Mouse (Mus musculus): ENCODE data around the gene Nuak2. TPM values are rescaled to one million over a fixed set of nuclear protein-coding genes. Genes with fewer than 3 reads are reported as not detected.

Nuak2 gene
- polyA plus RNA-seq, 1 experiment from 2014 or later: 4.2 TPM

DNA sequence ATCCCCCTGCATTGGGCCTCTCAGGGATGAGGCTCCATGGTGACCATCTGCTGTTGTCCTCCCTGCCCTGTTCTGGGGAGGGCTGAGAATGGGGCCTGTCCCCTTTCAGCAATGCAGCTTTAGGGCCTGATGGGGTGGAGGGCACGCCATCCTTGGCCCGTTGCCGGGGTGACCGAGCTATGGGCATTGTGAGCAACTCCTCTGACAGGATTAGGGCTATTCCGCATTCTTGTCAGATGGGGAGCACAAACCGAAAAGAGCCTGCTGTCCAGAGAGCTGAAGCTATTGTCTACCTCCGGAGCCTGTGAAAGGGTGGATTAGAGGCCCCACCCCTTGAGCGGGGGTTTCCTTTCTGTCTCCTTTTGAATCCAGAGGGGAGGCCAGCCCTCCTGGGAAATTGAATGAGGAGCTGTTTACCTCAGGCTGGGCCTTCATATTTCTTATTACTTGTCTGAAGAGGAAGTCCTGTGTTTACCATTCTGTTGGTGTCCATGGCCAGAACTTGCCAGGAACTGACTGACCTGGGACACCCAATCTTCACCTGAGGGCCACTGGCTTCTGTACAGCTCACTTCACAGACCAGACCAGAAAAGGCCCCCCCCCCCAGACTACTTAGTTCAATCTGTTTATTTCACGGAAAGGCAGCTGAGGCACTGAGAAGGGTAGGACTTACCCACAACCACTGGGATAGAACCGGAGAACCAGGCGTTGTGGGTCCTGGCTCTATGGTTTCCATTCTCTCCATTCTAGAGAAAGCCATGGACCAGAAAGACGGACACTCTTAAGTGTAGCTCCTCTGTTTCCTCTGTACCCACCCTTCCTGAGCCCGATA is 7.0 kb downstream of the Nuak2 start:
- H3K9ac ChIP-seq (replicated peaks; ENCODE audit: low read depth, low read length): peak overlapping the region; percentile 3; the same call in 1 of the 2 replicates

DNA sequence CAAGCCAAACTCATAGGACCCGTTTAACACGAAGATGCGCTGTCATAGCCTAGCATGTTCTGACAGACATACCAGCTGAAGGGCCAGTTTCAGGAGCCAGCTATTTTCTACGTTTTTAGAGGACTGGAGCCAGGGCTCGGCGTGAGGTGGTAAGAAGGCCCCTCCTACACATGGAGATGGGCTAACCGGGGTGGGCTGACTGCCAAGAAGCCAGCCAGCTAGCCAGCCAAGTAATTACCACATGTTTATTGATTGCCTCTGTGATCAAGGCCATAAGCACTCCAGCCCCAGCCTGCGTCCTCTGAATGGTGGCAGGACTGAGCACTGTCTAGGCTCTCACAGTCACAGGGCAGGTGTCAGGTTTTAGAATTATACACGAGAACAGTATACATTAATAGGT is 10.9 kb downstream of the Nuak2 start:
- no peak overlapping the region for H3K4me3 ChIP-seq (ENCODE audit: low read depth, low read length)
- ATAC-seq (ENCODE audit: insufficient number of reproducible peaks, insufficient read depth, low FRiP score, low read depth): no peak
- H3K36me3 ChIP-seq (ENCODE audit: control insufficient read depth, insufficient read depth, low read length): no peaks in the 10 kb centered on the region
- H3K9me3 ChIP-seq (ENCODE audit: control insufficient read depth, low read depth, low read length): no peaks in the 10 kb centered on the region
- 52% methylated on average over 9 of the region's 9 CpGs for WGBS
- H3K27ac ChIP-seq (ENCODE audit: low read length): no peak overlapping the region
- H3K27me3 ChIP-seq (ENCODE audit: control insufficient read depth, insufficient read depth, low read length): no peaks in the 10 kb centered on the region
- H3K4me2 ChIP-seq (replicated peaks; ENCODE audit: low read depth, low read length): no peak overlapping the region
- H3K4me1 ChIP-seq (ENCODE audit: control insufficient read depth, insufficient read depth, low read length): peaks cover 10% of the 10 kb centered on the region; the same call in 1 of the 2 replicates
- no peak overlapping the region for H3K9ac ChIP-seq (replicated peaks; ENCODE audit: low read depth, low read length)

More for the DNA sequence above, 7.0 kb downstream of the Nuak2 start:
- peaks cover 10% of the 10 kb centered on the region for H3K4me1 ChIP-seq (ENCODE audit: control insufficient read depth, insufficient read depth, low read length)
- no peaks in the 10 kb centered on the region for H3K9me3 ChIP-seq (ENCODE audit: control insufficient read depth, low read depth, low read length)
- H3K27me3 ChIP-seq (ENCODE audit: control insufficient read depth, insufficient read depth, low read length): no peaks in the 10 kb centered on the region
- H3K36me3 ChIP-seq (ENCODE audit: control insufficient read depth, insufficient read depth, low read length): no peaks in the 10 kb centered on the region
- ATAC-seq (ENCODE audit: insufficient number of reproducible peaks, insufficient read depth, low FRiP score, low read depth): peak; percentile 47; the same call in 1 of the 2 replicates
- H3K27ac ChIP-seq (ENCODE audit: low read length): peak overlapping the region; percentile 29; the same call in 1 of the 2 replicates
- no peak overlapping the region for H3K4me3 ChIP-seq (ENCODE audit: low read depth, low read length)
- H3K4me2 ChIP-seq (replicated peaks; ENCODE audit: low read depth, low read length): no peak overlapping the region
- 33% methylated on average over 13 of the region's 13 CpGs for WGBS

DNA sequence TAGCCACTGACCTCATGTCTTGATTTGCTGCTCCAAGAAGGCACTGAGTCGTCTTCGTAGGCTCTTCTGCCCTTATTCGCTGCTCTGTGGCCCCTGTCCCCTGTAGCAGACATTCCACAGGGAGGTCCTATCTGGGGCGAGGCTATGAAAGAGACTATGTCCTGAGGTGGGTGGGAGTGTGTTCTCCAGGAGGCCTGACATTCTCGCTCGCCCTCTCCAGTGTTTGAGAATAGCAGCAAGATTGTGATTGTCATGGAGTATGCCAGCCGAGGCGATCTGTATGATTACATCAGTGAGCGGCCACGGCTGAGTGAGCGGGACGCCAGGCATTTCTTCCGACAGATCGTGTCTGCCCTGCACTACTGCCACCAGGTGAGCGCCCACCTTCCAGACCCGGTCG is 11.6 kb downstream of the Nuak2 start:
- no peak overlapping the region for H3K9ac ChIP-seq (replicated peaks; ENCODE audit: low read depth, low read length)
- no peak overlapping the region for H3K4me3 ChIP-seq (ENCODE audit: low read depth, low read length)
- H3K27ac ChIP-seq (ENCODE audit: low read length): no peak overlapping the region
- no peaks in the 10 kb centered on the region for H3K36me3 ChIP-seq (ENCODE audit: control insufficient read depth, insufficient read depth, low read length)
- no peak for ATAC-seq (ENCODE audit: insufficient number of reproducible peaks, insufficient read depth, low FRiP score, low read depth)
- peaks cover 8% of the 10 kb centered on the region; the same call in 1 of the 2 replicates for H3K4me1 ChIP-seq (ENCODE audit: control insufficient read depth, insufficient read depth, low read length)
- no peak overlapping the region for H3K4me2 ChIP-seq (replicated peaks; ENCODE audit: low read depth, low read length)
- H3K27me3 ChIP-seq (ENCODE audit: control insufficient read depth, insufficient read depth, low read length): no peaks in the 10 kb centered on the region
- no peaks in the 10 kb centered on the region for H3K9me3 ChIP-seq (ENCODE audit: control insufficient read depth, low read depth, low read length)
- WGBS: 78% methylated on average over 17 of the region's 17 CpGs

DNA sequence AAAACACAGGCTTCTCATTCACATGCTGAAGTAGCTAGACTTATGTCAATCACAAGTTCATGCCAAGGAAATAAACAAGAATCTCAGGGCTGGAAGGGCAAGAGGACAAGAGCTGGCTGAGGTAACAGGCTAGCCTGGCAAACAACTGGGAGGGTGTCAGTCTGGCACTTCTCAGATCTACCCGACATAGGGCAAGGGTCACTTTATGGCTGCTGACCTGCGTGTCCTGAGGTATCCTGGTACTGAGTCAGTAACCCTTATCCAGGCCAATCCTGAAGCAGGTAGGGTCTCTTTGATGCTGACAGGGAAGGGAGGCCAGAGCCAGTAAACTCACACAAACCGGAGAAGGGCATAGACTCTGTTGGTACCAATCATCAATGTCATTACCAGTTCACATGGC is 12.6 kb downstream of the Nuak2 start:
- WGBS: 67% methylated on average over 3 of the region's 3 CpGs
- H3K9me3 ChIP-seq (ENCODE audit: control insufficient read depth, low read depth, low read length): no peaks in the 10 kb centered on the region
- peaks cover 5% of the 10 kb centered on the region for H3K4me1 ChIP-seq (ENCODE audit: control insufficient read depth, insufficient read depth, low read length)
- no peak overlapping the region for H3K27ac ChIP-seq (ENCODE audit: low read length)
- no peaks in the 10 kb centered on the region for H3K27me3 ChIP-seq (ENCODE audit: control insufficient read depth, insufficient read depth, low read length)
- no peaks in the 10 kb centered on the region for H3K36me3 ChIP-seq (ENCODE audit: control insufficient read depth, insufficient read depth, low read length)
- no peak overlapping the region for H3K4me3 ChIP-seq (ENCODE audit: low read depth, low read length)
- H3K9ac ChIP-seq (replicated peaks; ENCODE audit: low read depth, low read length): no peak overlapping the region
- no peak for ATAC-seq (ENCODE audit: insufficient number of reproducible peaks, insufficient read depth, low FRiP score, low read depth)
- H3K4me2 ChIP-seq (replicated peaks; ENCODE audit: low read depth, low read length): no peak overlapping the region

DNA sequence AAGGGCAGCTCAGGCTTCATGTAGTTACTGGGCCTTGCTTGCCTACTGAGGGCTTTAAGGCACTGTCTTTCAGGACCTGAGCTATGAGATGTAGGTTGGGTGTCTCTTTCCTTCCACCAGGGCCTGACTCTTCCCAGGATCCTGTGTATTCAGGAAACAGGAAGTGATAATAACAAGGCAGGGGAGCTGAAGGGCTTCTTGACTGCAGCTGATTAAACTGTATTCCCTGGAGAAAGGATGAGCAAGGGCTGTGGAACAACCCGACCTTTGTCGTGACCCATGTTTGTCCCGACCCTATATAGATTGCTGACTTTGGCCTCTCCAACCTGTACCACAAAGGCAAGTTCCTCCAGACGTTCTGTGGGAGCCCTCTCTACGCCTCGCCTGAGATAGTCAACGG is 13.7 kb downstream of the Nuak2 start:
- peaks cover 11% of the 10 kb centered on the region for H3K4me1 ChIP-seq (ENCODE audit: control insufficient read depth, insufficient read depth, low read length)

DNA sequence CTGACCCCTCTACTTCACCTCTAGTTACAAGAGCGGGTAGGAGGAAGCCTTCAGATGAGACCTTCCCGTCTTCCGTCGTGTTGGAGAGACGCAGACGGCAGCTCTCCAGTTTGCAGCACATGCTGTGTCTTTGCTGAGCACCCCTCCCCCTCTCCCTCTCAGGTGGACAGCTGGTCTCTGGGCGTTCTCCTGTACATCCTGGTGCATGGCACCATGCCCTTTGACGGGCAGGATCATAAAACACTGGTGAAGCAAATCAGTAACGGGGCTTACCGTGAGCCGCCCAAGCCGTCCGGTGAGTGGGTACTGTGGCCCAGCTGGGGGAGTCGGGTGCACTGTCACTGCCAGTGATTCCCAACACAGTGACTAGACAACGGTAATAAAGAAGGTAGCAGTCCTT is 14.5 kb downstream of the Nuak2 start:
- Histone ChIP-seq H3K27me3 (ENCODE audit: control insufficient read depth, insufficient read depth, low read length) (no peaks in the 10 kb centered on the region), H3K27ac (ENCODE audit: low read length) (no peak overlapping the region), H3K4me3 (ENCODE audit: low read depth, low read length) (no peak overlapping the region), H3K36me3 (ENCODE audit: control insufficient read depth, insufficient read depth, low read length) (no peaks in the 10 kb centered on the region), H3K4me2 (replicated peaks; ENCODE audit: low read depth, low read length) (no peak overlapping the region), H3K4me1 (ENCODE audit: control insufficient read depth, insufficient read depth, low read length) (peaks cover 15% of the 10 kb centered on the region), H3K9me3 (ENCODE audit: control insufficient read depth, low read depth, low read length) (no peaks in the 10 kb centered on the region), H3K9ac (replicated peaks; ENCODE audit: low read depth, low read length) (no peak overlapping the region)
- no peak for ATAC-seq (ENCODE audit: insufficient number of reproducible peaks, insufficient read depth, low FRiP score, low read depth)
- WGBS: 81% methylated on average over 15 of the region's 15 CpGs

More for the DNA sequence above, 13.7 kb downstream of the Nuak2 start:
- Histone ChIP-seq H3K9ac (replicated peaks; ENCODE audit: low read depth, low read length) (no peak overlapping the region), H3K36me3 (ENCODE audit: control insufficient read depth, insufficient read depth, low read length) (no peaks in the 10 kb centered on the region), H3K4me3 (ENCODE audit: low read depth, low read length) (no peak overlapping the region), H3K4me2 (replicated peaks; ENCODE audit: low read depth, low read length) (no peak overlapping the region), H3K9me3 (ENCODE audit: control insufficient read depth, low read depth, low read length) (no peaks in the 10 kb centered on the region), H3K27ac (ENCODE audit: low read length) (no peak overlapping the region), H3K27me3 (ENCODE audit: control insufficient read depth, insufficient read depth, low read length) (no peaks in the 10 kb centered on the region)
- no peak for ATAC-seq (ENCODE audit: insufficient number of reproducible peaks, insufficient read depth, low FRiP score, low read depth)
- WGBS: 87% methylated on average over 7 of the region's 7 CpGs

DNA sequence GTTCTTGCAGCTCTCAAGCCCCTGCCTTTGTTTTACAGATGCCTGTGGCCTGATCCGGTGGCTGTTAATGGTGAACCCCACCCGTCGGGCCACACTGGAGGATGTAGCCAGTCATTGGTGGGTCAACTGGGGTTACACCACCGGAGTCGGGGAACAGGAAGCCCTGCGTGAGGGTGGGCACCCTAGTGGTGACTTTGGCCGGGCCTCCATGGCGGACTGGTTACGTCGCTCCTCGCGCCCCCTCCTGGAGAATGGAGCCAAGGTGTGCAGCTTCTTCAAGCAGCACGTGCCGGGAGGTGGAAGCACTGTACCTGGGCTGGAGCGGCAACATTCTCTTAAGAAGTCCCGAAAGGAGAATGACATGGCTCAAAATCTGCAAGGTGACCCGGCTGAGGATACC is 15.4 kb downstream of the Nuak2 start:
- WGBS: 85% methylated on average over 17 of the region's 17 CpGs
- ATAC-seq (ENCODE audit: insufficient number of reproducible peaks, insufficient read depth, low FRiP score, low read depth): no peak

DNA sequence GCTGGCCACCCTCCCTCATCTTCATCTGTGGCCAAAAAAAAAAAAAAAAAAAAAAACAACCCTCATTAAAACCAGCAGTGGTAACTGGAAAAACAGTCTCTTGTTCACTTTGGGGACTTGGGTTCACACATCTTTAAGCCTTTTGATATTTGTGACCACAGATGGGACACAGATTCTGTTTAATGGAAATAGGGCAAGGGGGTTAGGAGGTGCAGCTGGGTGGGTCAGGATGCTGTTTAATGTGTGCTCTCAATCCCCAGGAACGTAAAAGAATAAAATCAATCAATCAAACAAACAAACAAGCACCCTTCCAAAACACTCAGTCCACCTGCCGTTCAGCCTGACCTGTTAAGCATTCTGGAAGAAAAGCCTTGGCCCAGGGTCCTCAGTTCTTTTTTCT is 17.3 kb downstream of the Nuak2 start:
- no peak for ATAC-seq (ENCODE audit: insufficient number of reproducible peaks, insufficient read depth, low FRiP score, low read depth)
- Histone ChIP-seq H3K9ac (replicated peaks; ENCODE audit: low read depth, low read length) (no peak overlapping the region), H3K4me3 (ENCODE audit: low read depth, low read length) (no peak overlapping the region), H3K9me3 (ENCODE audit: control insufficient read depth, low read depth, low read length) (no peaks in the 10 kb centered on the region), H3K27me3 (ENCODE audit: control insufficient read depth, insufficient read depth, low read length) (no peaks in the 10 kb centered on the region), H3K27ac (ENCODE audit: low read length) (no peak overlapping the region), H3K4me1 (ENCODE audit: control insufficient read depth, insufficient read depth, low read length) (peaks cover 21% of the 10 kb centered on the region), H3K4me2 (replicated peaks; ENCODE audit: low read depth, low read length) (no peak overlapping the region), H3K36me3 (ENCODE audit: control insufficient read depth, insufficient read depth, low read length) (no peaks in the 10 kb centered on the region)
- 8% methylated on average over 2 of the region's 2 CpGs for WGBS

More for the DNA sequence above, 15.4 kb downstream of the Nuak2 start:
- Histone ChIP-seq H3K36me3 (ENCODE audit: control insufficient read depth, insufficient read depth, low read length) (no peaks in the 10 kb centered on the region), H3K9me3 (ENCODE audit: control insufficient read depth, low read depth, low read length) (no peaks in the 10 kb centered on the region), H3K4me2 (replicated peaks; ENCODE audit: low read depth, low read length) (no peak overlapping the region), H3K27me3 (ENCODE audit: control insufficient read depth, insufficient read depth, low read length) (no peaks in the 10 kb centered on the region), H3K9ac (replicated peaks; ENCODE audit: low read depth, low read length) (no peak overlapping the region), H3K27ac (ENCODE audit: low read length) (no peak overlapping the region), H3K4me1 (ENCODE audit: control insufficient read depth, insufficient read depth, low read length) (peaks cover 17% of the 10 kb centered on the region), H3K4me3 (ENCODE audit: low read depth, low read length) (no peak overlapping the region)

All from stomach, embryonic 14.5 days (tissue).